Mouse (Mus musculus) liver, embryonic 11.5 days (tissue): ENCODE data around the gene Ackr3. TPM values are rescaled to one million over a fixed set of nuclear protein-coding genes. Genes with fewer than 3 reads are reported as not detected.

ENCODE experiments used
- ATAC-seq: fragments of 200-750 bp; cut with Nextera tagmentation; replicated peaks from 2 replicates; pipeline ENCODE4 v1.8.0; 2017; ENCODE audit warnings: moderate number of reproducible peaks, mild to moderate bottlenecking, moderate TSS enrichment, moderate library complexity; ENCODE audit not compliant: low FRiP score
- DNase-seq: peaks from one replicate; pipeline ENCODE4 v3.0.0-alpha.2; 2017; ENCODE audit warnings: low spot score
- H3K27ac ChIP-seq: fragments of 300-500 bp; sonication (generic); 2 replicates; pipeline ENCODE4 v1.5.1; 2014; ENCODE audit warnings: mild to moderate bottlenecking, low read depth, low read length, control low read depth
- H3K27me3 ChIP-seq: fragments of 300-500 bp; sonication (generic); replicated peaks from 2 replicates; pipeline ENCODE4 v1.6.1; 2014; ENCODE audit warnings: low read length, mixed read lengths; ENCODE audit not compliant: control insufficient read depth, insufficient read depth
- H3K36me3 ChIP-seq: fragments of 300-500 bp; sonication (generic); 2 replicates; pipeline ENCODE4 v1.6.1; 2014; ENCODE audit warnings: mild to moderate bottlenecking, low read length, moderate library complexity, mixed read lengths; ENCODE audit not compliant: control insufficient read depth, insufficient read depth
- H3K4me1 ChIP-seq: fragments of 300-500 bp; sonication (generic); replicated peaks from 2 replicates; pipeline ENCODE4 v1.6.1; 2014; ENCODE audit warnings: low read length, mixed read lengths; ENCODE audit not compliant: control insufficient read depth, insufficient read depth
- H3K4me2 ChIP-seq: fragments of 300-500 bp; sonication (generic); 2 replicates; pipeline ENCODE4 v1.6.1; 2014; ENCODE audit warnings: mild to moderate bottlenecking, control low read depth, moderate library complexity
- H3K4me3 ChIP-seq: fragments of 300-500 bp; sonication (generic); 2 replicates; pipeline ENCODE4 v1.5.1; 2014; ENCODE audit warnings: low read depth, low read length, control low read depth
- H3K9ac ChIP-seq: fragments of 300-500 bp; sonication (generic); 2 replicates; pipeline ENCODE4 v1.6.1; 2014; ENCODE audit warnings: low read depth, low read length, control low read depth
- H3K9me3 ChIP-seq: fragments of 300-500 bp; sonication (generic); 2 replicates; pipeline ENCODE4 v1.6.1; 2016; ENCODE audit warnings: low read length, inconsistent platforms, mixed read lengths; ENCODE audit not compliant: control insufficient read depth
- WGBS: fragments of 180-500 bp; shearing (Covaris S2); extraction: QIAGEN DNeasy Blood & Tissue Kit; methylation state at CpG from one replicate; pipeline ENCODE4 v1.1.7; 2014; 5-methylcytosine and 5-hydroxymethylcytosine counted together
- polyA plus RNA-seq: library from polyadenylated mRNA; unstranded; fragments of >200 nt; fragmentation: Nextera tagmentation; extraction: Ambion mirVana; gene quantifications from 2 replicates; pipeline ENCODE4 v1.2.1, GENCODE M21; 2014

Gene Ackr3
- polyA plus RNA-seq, 1 experiment from 2014 or later = 22.3 TPM

DNA sequence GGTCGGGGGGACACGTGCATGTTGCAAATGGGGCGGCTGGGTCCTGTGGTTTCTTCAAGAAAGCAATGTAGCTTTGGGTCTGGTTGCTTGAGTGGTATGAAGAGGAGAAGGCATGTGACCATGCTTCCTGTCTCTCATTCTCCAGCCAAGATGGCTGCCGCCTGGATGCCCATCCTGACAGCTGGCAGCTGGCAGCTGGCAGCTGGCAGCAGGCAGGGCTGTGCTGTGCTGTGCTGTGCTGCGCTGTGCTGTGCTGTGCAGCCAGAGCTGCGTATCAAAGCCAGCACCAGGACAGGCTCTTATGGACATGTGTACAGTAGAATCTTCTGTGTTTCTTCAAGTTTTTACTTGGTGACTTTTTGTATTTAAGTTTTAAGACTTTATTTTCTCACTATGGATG lies 11.1 kb downstream of the Ackr3 start:
- Histone ChIP-seq H3K27ac (no peak overlapping the region), H3K4me1 (no peaks in the 10 kb centered on the region; the same call in 1 of the 2 replicates), H3K9me3 (no peaks in the 10 kb centered on the region), H3K4me2 (no peak overlapping the region), H3K36me3 (peaks cover 2% of the 10 kb centered on the region; the same call in 1 of the 2 replicates), H3K9ac (no peak overlapping the region), H3K4me3 (no peak overlapping the region), H3K27me3 (no peaks in the 10 kb centered on the region; the same call in 1 of the 2 replicates)
- ATAC-seq = no peak
- 83% methylated on average over 6 of the region's 6 CpGs for WGBS
- no peak for DNase-seq

DNA sequence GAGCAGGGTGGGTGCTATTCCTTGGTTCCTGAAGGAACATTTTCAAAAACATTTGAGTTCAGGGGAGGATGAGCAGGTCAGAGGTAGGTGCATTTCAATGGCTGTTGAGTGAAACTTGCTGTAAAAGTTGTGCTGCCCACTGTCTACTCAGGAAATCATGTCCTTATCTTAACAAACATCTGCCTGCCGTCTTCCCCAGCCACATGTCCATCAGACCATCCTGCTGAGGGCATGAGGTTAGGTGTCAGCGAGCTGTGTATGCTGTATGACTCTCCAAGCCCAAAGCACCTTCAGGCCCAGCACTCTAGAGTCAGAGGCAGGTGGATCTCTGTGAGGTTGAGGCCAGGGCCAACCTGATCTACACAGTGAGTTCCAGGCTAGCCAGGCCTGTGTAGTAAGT lies 12.1 kb downstream of the Ackr3 start:
- DNase-seq = no peak
- Histone ChIP-seq H3K9me3 (no peaks in the 10 kb centered on the region), H3K4me1 (no peaks in the 10 kb centered on the region; the same call in 1 of the 2 replicates), H3K4me2 (no peak overlapping the region), H3K27ac (no peak overlapping the region), H3K27me3 (no peaks in the 10 kb centered on the region; the same call in 1 of the 2 replicates), H3K9ac (no peak overlapping the region), H3K36me3 (peaks cover 2% of the 10 kb centered on the region; the same call in 1 of the 2 replicates), H3K4me3 (no peak overlapping the region)
- no peak for ATAC-seq
- 25% methylated on average over 2 of the region's 2 CpGs for WGBS

DNA sequence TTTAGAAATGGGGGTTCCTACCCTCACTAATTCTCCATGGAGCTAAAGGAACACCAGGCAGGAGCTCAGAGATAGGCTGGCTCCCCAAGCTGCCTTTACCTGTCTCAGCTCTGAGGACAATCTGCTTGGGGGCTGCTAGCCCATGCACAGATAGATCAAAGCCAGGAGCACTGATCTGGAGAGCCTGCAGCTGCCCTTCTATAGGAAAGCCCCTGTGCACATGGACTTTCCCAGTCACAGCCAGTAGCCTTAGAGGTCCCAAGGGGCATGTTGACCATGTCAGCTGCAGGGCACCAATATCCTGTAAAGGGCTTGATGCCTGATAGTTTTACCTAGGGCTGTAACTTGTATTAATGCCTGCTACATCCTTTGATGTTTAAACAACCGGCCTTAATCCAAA lies 12.6 kb downstream of the Ackr3 start:
- DNase-seq (no peak), ATAC-seq (no peak)
- H3K4me1 ChIP-seq = no peaks in the 10 kb centered on the region; the same call in 1 of the 2 replicates
- H3K4me3 ChIP-seq = no peak overlapping the region
- H3K4me2 ChIP-seq = no peak overlapping the region
- 57% methylated on average over 1 of the region's 1 CpGs for WGBS
- no peaks in the 10 kb centered on the region for H3K9me3 ChIP-seq
- no peak overlapping the region for H3K9ac ChIP-seq
- H3K27ac ChIP-seq = no peak overlapping the region
- peaks cover 2% of the 10 kb centered on the region; the same call in 1 of the 2 replicates for H3K36me3 ChIP-seq
- no peaks in the 10 kb centered on the region; the same call in 1 of the 2 replicates for H3K27me3 ChIP-seq

DNA sequence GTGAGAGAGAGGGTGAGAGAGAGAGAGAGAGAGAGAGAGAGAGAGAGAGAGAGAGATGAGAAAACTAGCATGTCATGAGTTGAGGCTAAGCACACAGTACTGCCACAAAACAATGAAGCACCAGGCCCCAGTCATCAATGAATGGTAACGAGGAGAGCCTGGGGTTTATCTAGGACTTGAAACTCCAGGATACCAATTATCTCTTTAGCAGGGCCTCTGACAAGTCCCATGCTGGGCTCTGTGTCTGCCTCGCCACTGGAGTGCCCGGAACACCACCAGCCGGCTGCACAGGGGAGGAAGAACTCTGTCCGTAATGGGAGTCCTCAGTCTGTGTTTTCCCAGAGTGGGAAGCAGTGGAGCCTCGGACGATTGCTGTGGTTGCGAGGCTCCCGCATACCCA lies 16.5 kb downstream of the Ackr3 start:
- Histone ChIP-seq H3K4me1 (peaks cover 3% of the 10 kb centered on the region; the same call in 1 of the 2 replicates), H3K9ac (no peak overlapping the region), H3K4me2 (no peak overlapping the region), H3K36me3 (no peaks in the 10 kb centered on the region), H3K27me3 (no peaks in the 10 kb centered on the region), H3K27ac (no peak overlapping the region), H3K9me3 (no peaks in the 10 kb centered on the region), H3K4me3 (no peak overlapping the region)
- DNase-seq (no peak), ATAC-seq (no peak)
- WGBS = 34% methylated on average over 9 of the region's 9 CpGs

DNA sequence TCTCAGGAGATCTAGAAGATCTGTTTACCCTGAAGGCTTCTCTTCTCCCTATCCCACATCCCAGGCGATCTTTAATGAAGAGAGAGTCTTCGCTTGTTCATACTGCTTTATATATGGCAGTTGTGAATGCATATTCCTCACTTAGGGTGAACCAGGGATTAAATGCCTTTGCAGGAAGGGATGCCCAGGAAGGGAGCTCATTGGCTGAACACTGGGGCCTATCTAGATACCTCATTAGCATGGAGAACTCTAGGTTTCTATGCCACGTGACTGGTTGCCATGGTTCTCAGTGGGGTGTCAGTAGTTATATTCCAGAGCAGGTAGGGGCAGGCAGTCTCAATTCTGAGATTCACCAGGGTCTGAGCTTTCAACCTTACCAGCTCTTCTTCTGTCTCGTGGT lies 17.1 kb downstream of the Ackr3 start:
- Histone ChIP-seq H3K27me3 (no peaks in the 10 kb centered on the region), H3K27ac (no peak overlapping the region), H3K4me3 (no peak overlapping the region), H3K4me2 (no peak overlapping the region), H3K9me3 (no peaks in the 10 kb centered on the region), H3K36me3 (no peaks in the 10 kb centered on the region), H3K4me1 (peaks cover 4% of the 10 kb centered on the region; the same call in 1 of the 2 replicates), H3K9ac (no peak overlapping the region)
- ATAC-seq = no peak
- DNase-seq = no peak
- WGBS = 85% methylated on average over 4 of the region's 4 CpGs

DNA sequence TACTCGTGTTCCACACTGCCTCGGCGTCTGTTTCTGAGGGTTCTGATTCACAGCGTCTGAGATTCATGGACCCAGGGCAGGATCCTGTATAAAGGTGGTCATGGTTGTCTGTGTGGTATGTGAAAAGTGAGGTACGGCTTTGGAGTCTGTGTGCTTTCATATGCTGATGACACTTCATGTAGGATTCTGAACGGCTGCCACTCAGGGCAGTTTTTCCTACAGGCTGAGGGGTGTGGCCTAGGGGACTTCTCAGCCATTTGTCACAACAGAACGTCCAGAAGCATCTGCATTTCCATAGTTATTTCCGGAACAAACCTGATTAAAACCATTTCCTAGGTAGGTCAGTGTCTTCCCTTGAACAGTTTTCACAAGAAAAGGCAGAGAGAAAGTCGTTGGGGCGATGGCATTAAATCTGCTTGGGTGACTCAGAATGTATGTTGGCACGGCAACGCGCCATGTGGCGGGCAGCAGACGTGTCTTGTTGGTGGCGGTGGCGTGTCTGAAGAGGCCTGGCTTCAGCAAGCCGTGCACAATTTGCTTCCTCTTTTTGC lies 18.1 kb downstream of the Ackr3 start:
- Histone ChIP-seq H3K4me1 (0 out of 2 replicates have a peak, but pooled peaks cover 4% of the 10 kb centered on the region), H3K27me3 (no peaks in the 10 kb centered on the region), H3K27ac (no peak overlapping the region), H3K36me3 (no peaks in the 10 kb centered on the region), H3K9me3 (no peaks in the 10 kb centered on the region), H3K9ac (no peak overlapping the region), H3K4me3 (no peak overlapping the region), H3K4me2 (no peak overlapping the region)
- 75% methylated on average over 18 of the region's 18 CpGs for WGBS
- ATAC-seq = no peak
- no peak for DNase-seq

DNA sequence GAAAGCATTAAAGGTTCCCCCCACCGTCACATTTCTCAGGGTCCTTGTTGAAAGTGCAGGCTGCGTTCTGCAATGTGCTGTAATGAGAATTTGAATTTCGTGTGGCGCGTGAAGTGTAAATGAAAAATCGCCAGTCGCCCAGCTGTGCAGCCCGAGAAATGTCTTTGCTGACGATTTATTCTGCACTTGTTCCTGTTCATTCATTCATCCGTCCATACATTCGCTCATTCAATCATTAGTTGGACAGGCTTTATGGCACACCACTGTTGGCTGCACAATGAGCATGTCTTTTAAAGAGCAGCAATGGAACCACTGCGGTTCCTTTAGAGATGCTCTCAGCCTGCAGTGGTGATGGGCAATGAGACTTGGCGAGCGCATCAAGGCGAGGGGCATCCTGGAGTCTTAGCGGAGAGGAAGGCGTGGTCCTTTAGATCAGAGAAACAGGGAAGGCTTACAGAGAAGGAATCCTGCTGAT lies 18.7 kb downstream of the Ackr3 start:
- Histone ChIP-seq H3K27me3 (no peaks in the 10 kb centered on the region), H3K27ac (no peak overlapping the region), H3K36me3 (no peaks in the 10 kb centered on the region), H3K4me2 (no peak overlapping the region), H3K4me3 (no peak overlapping the region), H3K9me3 (no peaks in the 10 kb centered on the region), H3K4me1 (0 out of 2 replicates have a peak, but pooled peaks cover 5% of the 10 kb centered on the region), H3K9ac (no peak overlapping the region)
- WGBS = 84% methylated on average over 17 of the region's 17 CpGs
- DNase-seq (no peak), ATAC-seq (no peak)

DNA sequence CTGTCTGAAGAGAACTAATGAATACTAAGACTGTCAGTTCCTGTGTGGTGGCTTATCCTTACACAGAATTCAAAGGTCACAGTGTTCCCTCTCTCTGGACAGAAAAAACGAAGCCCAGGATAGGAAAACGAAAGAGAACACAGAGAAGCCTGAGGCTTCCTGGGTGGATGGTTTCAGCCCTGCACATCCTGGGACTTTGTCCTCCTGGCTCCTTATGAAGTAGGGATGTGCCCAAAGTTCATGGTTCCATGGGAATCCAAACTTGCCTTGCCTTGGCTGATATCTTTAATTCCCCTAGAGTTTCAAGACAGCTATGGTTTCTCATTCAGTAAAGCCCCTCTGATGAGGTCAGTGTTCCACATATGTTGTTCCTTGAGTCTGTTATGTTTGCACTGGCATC lies 19.2 kb downstream of the Ackr3 start:
- Histone ChIP-seq H3K27me3 (no peaks in the 10 kb centered on the region), H3K4me3 (no peak overlapping the region), H3K36me3 (no peaks in the 10 kb centered on the region), H3K4me2 (no peak overlapping the region), H3K9ac (no peak overlapping the region), H3K4me1 (0 out of 2 replicates have a peak, but pooled peaks cover 9% of the 10 kb centered on the region), H3K27ac (no peak overlapping the region), H3K9me3 (no peaks in the 10 kb centered on the region)
- DNase-seq = no peak
- WGBS = 65% methylated on average over 2 of the region's 2 CpGs
- no peak for ATAC-seq

DNA sequence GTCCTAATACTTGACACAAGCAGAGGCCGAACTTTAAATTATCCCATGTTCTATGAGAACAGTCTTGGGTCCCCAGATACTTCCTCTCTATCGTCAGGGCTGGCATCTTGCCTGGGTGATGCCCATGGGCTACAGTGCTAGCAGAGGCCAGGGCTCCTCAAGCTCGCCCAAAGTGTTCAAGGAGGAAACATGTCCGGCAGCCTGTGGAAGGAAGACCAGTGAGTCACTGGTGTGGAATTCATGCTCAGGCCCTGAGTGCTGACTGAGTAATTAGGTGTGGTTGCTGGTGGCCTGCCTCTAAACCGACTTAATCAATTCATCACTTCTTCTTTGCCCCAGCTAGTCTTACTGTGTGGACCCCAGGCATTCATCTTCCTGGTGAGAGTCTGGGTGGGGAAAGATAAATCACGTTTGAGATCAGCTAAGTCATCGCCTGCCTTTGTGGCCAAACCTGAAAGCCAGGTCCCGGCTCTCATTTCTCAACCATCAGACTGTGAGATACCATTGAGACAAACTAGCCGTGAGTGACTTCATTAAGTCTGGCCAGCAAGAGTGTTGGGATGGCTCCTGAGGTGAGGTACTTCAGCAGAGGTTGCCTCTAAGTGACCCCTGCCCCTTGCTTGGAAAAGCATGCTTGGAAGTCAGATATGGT lies 21.9 kb downstream of the Ackr3 start:
- H3K9me3 ChIP-seq = no peaks in the 10 kb centered on the region
- ATAC-seq (no peak), DNase-seq (no peak)
- H3K36me3 ChIP-seq = no peaks in the 10 kb centered on the region
- peaks cover 12% of the 10 kb centered on the region; the same call in 1 of the 2 replicates for H3K4me1 ChIP-seq
- H3K4me3 ChIP-seq = no peak overlapping the region
- H3K4me2 ChIP-seq = no peak overlapping the region
- H3K27me3 ChIP-seq = no peaks in the 10 kb centered on the region
- WGBS = 35% methylated on average over 9 of the region's 9 CpGs
- H3K27ac ChIP-seq = no peak overlapping the region
- H3K9ac ChIP-seq = no peak overlapping the region
